Mouse (Mus musculus): Measurements from ENCODE around the gene Hnrnph2. TPM values are rescaled to one million over a fixed set of nuclear protein-coding genes. Genes with fewer than 3 reads are reported as not detected.

The Hnrnph2 gene
- polyA plus RNA-seq, 1 experiment: 24.6 TPM

DNA sequence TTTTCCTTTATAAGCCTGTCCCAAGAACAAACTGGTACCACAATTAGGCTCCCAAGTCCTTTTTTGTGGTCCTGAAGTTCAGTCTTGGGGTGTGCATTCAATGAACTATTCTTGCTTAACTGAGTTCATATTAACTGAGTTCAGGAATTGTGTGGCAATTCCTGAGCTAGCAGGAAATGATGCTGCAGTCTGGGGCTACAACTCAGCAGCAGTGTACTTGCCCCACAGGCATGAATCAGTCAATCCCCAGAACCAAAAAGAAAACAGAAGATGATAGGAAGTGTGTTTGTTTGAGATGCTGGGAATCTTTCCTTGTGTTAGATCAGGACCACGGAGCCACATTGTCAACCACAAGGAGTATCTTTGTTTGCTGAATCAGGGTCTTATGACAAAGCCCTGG lies 51.1 kb downstream of the Hnrnph2 start:
- H3ac ChIP-seq (ENCODE audit: control insufficient read depth, insufficient read length): no peak overlapping the region
- TF ChIP-seq MYOG (IDR thresholded peaks at IDR 0.05; ENCODE audit: control insufficient read depth in 1 of 3, insufficient read depth in 1 of 3, insufficient read length in 2 of 3, low read depth in 2 of 3): no peak
- TF ChIP-seq TCF12 (IDR thresholded peaks at IDR 0.05; ENCODE audit: insufficient read depth, poor library complexity, severe bottlenecking): no peak
- TF ChIP-seq POLR2A (IDR thresholded peaks at IDR 0.05; ENCODE audit: insufficient read length, low read depth): no peak

More for the DNA sequence above, 51.1 kb downstream of the Hnrnph2 start:
- Histone ChIP-seq H3K27me3 (ENCODE audit: control insufficient read depth, insufficient read depth, insufficient read length) (no peaks in the 10 kb centered on the region), H3K4me3 (no peak overlapping the region), H3K4me2 (ENCODE audit: low read depth) (no peak overlapping the region), H3K36me3 (ENCODE audit: control insufficient read depth, insufficient read depth) (no peaks in the 10 kb centered on the region), H3K79me2 (ENCODE audit: control insufficient read depth, insufficient read depth) (no peaks in the 10 kb centered on the region)

Other genes starting within 250 kb of the Hnrnph2 start
- 8.0 TPM for gene Drp2, start 196.6 kb upstream of the Hnrnph2 start, polyA plus RNA-seq (2012; fragmentation: generic; extraction: Trizol)
- 0.41 TPM for gene Taf7l, start 124.7 kb upstream of the Hnrnph2 start, polyA plus RNA-seq (2012; fragmentation: generic; extraction: Trizol)
- gene Timm8a1, start 59.3 kb upstream of the Hnrnph2 start, polyA plus RNA-seq (2012; fragmentation: generic; extraction: Trizol): 24.1 TPM
- not detected for gene Btk, start 17.6 kb upstream of the Hnrnph2 start, polyA plus RNA-seq (2012; fragmentation: generic; extraction: Trizol)
- gene Rpl36a, start 15.5 kb upstream of the Hnrnph2 start, polyA plus RNA-seq (2012; fragmentation: generic; extraction: Trizol): 1,272 TPM
- gene Gla, start 54 bp upstream of the Hnrnph2 start, polyA plus RNA-seq (2012; fragmentation: generic; extraction: Trizol): 6.2 TPM
- gene Armcx4, start 85.3 kb downstream of the Hnrnph2 start, polyA plus RNA-seq (2012; fragmentation: generic; extraction: Trizol): 4.0 TPM
- gene Armcx1, start 116.8 kb downstream of the Hnrnph2 start, polyA plus RNA-seq (2012; fragmentation: generic; extraction: Trizol): 6.0 TPM
- gene Armcx6, start 150.2 kb downstream of the Hnrnph2 start, polyA plus RNA-seq (2012; fragmentation: generic; extraction: Trizol): 6.7 TPM
- 24.2 TPM for gene Armcx3, start 155.4 kb downstream of the Hnrnph2 start, polyA plus RNA-seq (2012; fragmentation: generic; extraction: Trizol)
- 49.4 TPM for gene Armcx2, start 208.0 kb downstream of the Hnrnph2 start, polyA plus RNA-seq (2012; fragmentation: generic; extraction: Trizol)